Mouse (Mus musculus) embryonic stem cell, embryonic (primary cell): ENCODE results near the gene 2900011O08Rik.

Source experiments
- CTCF ChIA-PET, 4 experiments: fragments of 300-600 bp in 2 of 4; fragments of 350-600 bp in 2 of 4; sonication (Branson Sonifier 250); formaldehyde crosslinking; loops; one replicate each; lab custom pipeline; 2022; ENCODE audit warnings: inconsistent platforms in 2 of 4; lab: Charles Lee
- POLR2A ChIA-PET, 4 experiments: fragments of 300-600 bp in 2 of 4; fragments of 350-600 bp in 2 of 4; sonication (Branson Sonifier 250); formaldehyde crosslinking; loops; one replicate each; lab custom pipeline; 2022; ENCODE audit warnings: antibody characterized with exemption in 4 of 4, inconsistent platforms in 1 of 4; lab: Charles Lee

Gene 2900011O08Rik

DNA sequence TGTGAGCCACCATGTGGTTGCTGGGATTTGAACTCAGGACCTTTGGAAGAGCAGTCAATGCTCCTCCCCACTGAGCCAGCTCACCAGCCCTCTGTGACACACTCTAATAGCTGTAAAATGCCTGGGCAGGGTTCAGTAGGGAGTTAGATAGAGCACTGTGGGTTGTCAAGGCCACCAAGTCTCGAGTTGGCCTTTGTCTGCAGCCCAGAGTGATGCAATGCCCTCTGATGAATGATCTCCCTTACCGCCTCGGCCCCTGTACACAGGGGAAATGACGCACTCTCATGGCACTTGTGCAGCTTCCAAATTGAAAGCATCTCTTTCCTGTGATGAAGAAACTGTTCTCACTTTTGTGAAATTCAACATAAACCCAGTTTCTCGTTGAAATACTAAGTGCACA is 145.4 kb downstream of the 2900011O08Rik start:
- ChIA-PET POLR2A (interaction anchor here in 2 of 4 experiments (1.1 to 3.3 kb wide), 5 partner anchors 8 to 46 kb away, joined by 3 to 17 read pairs (median 5); no protein-coding TSS in a partner anchor), CTCF (interaction anchor here in 1 of 4 experiments (0.6 to 1.4 kb wide), 2 partner anchors 8 to 99 kb away, joined by 3 to 4 read pairs; no protein-coding TSS in a partner anchor)

DNA sequence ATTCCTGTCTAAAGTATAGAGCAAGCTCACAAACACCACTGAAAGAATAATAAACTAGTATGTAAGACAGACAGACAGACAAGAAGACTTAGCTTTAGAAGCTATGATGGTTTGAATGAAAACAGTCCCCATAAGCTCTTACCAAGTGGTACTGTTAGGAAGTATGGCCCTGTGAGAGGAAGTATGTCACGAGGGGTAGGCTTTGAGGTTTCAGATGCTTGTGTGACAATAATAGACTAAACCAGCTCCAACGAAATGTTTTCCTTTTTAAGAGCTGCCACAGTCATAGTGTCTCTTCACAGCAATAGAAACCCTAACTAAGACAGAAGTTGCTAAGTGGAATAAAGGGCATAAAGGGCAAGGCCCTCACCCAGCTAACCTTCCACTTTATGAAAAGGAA is 148.6 kb downstream of the 2900011O08Rik start:
- ChIA-PET POLR2A (interaction anchor here in 3 of 4 experiments (0.6 to 3.8 kb wide), 6 partner anchors 10 to 232 kb away, joined by 3 to 25 read pairs (median 3); no protein-coding TSS in a partner anchor), CTCF (no interaction called here)

DNA sequence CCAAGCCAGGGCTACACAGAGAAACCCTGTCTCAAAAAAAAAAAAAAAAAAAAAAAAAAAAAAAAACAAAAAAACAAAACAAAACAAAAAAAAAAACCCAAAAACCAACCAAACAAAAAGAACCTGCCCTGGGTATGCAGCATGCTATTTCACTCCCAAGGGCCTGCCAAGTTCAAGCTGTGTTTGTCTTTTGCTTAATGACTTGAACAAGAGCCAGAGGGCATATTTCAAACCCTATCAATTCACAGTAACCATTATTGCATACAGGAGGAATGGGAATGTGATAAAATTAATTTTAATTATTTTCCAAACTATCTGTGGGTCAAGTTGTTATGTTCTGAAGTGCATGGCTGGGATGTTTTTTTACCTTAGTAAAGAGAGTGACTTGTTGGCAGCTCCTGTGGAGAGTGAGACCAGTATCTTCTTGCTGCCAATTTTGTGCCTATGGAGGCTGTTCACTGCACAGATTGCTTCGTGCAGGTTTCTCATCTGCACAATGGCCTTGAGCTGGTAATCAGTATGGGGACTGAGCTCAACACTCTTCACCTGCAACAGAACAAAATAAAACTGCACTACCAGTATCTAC is 151.7 kb downstream of the 2900011O08Rik start:
- ChIA-PET POLR2A (interaction anchor here in 3 of 4 experiments (0.6 to 2.9 kb wide), 10 partner anchors 11 to 320 kb away, joined by 3 to 13 read pairs (median 4); partner anchors contain the start of gene Ntan1 (in 1 of the 3)), CTCF (no interaction called here)

DNA sequence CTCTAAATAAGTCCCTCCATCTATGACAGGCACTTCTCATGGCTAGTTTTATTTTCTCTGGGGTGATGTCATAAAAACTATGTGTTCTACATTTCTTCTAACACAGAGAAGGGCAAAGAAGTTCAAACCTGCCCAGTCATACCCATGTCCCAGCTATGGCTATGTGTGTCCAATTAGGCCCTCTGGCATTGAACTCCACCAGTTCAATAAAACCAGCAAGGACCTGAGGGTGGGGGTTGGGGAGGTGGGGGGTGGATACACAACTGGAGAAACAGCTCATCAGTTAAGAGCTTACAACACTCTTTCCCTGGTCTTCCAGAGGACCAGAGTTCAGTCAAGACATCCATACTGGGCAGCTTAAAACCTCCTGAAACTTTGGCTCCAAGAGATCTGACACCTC is 152.7 kb downstream of the 2900011O08Rik start:
- CTCF ChIA-PET = interaction anchor here in 2 of 4 experiments (0.6 kb wide), 2 partner anchors 11 to 728 kb away, joined by 4 read pairs; no protein-coding TSS in a partner anchor
- POLR2A ChIA-PET = interaction anchor here in 3 of 4 experiments (0.6 to 2.9 kb wide), 12 partner anchors 10 to 358 kb away, joined by 3 to 13 read pairs (median 4); no protein-coding TSS in a partner anchor

DNA sequence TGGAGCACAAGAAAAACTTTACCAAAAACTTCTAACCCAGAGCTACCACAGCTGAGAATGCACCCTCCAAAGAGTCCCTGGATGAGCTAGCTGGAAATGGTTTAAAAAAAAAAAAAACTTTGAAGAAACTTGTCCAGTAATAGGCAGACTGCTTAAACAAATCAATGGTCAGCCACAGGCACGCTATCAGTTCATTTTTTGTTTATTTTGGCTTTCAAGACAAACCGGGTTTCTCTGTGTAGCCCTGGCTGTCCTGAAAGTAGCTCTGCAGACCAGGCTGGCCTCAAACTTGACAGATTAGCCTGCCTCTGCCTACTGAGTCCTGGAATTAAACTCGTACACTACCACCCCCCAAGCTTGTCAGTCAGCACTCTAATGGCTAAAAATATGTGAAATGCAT is 156.9 kb downstream of the 2900011O08Rik start:
- ChIA-PET CTCF (no interaction called here), POLR2A (interaction anchor here in 2 of 4 experiments (0.7 to 3.4 kb wide), 5 partner anchors 13 to 25 kb away, joined by 3 to 23 read pairs (median 6); no protein-coding TSS in a partner anchor)

DNA sequence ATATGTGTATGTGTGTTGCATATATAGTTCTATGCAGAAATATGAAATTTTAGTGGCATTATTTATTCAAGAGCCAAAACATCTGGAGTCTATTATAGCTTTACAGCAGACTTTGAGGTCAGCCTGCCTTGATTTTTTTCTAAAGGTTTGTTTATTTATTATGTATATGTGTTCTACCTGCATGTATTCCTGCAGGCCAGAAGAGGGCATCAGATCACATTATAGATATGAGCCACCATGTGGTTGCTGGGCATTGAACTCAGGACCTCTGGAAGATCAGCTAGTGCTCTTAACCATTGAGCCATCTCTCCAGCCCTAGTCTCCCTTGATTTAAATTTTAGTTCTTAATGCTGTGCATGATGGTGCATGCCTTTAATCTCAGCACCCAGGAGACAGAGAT is 161.3 kb downstream of the 2900011O08Rik start:
- ChIA-PET CTCF (interaction anchor here in 1 of 4 experiments (0.9 to 1.2 kb wide), 3 partner anchors 11 to 245 kb away, joined by 3 read pairs; partner anchors contain the start of genes Mpv17l and Pdxdc1), POLR2A (interaction anchor here in 1 of 4 experiments (4.1 kb wide), 1 partner anchor 11 kb away, joined by 21 read pairs; no protein-coding TSS in a partner anchor)
